Mouse (Mus musculus) stomach, postnatal 0 days (tissue): Measurements from ENCODE around the gene Nfe2l1.

Source experiments
- CTCF ChIP-seq: IDR thresholded peaks from 2 replicates; pipeline ENCODE4 v1.5.1; 2016; ENCODE audit warnings: antibody characterized with exemption, low read depth, mild to moderate bottlenecking, moderate library complexity
- EP300 ChIP-seq: optimal IDR thresholded peaks from 2 replicates; pipeline ENCODE3; 2016; ENCODE audit warnings: antibody characterized with exemption

- TF ChIP-seq CTCF (no peak), EP300 (no peak)
These were observed 12.8 kb downstream of the Nfe2l1 start for GRCm38 (mm10) chr11:96816979-96817378.
